Mouse (Mus musculus) activated CD4-positive, CD25-positive, alpha-beta regulatory T cell, adult 4 months (primary cell): ENCODE data around the gene Dnajb13. TPM values are rescaled to one million over a fixed set of nuclear protein-coding genes. Genes with fewer than 3 reads are reported as not detected.
"Not testable (repeated sequence)": the region's sequence is repeated elsewhere in the genome, so short reads cannot be mapped to it uniquely, and the experiment has no call there.

Experiments used
- ATAC-seq: one replicate; pipeline ENCODE4 v1.8.0; 2017
- polyA plus RNA-seq, 2 experiments: library from polyadenylated mRNA; unstranded; fragments of 100-300 nt; shearing (Covaris generic); gene quantifications; one replicate each; pipeline ENCODE4 v1.2.1; 2017

Gene Dnajb13
- polyA plus RNA-seq, 2 experiments from 2014 or later: 10.4 to 17.4 TPM

DNA sequence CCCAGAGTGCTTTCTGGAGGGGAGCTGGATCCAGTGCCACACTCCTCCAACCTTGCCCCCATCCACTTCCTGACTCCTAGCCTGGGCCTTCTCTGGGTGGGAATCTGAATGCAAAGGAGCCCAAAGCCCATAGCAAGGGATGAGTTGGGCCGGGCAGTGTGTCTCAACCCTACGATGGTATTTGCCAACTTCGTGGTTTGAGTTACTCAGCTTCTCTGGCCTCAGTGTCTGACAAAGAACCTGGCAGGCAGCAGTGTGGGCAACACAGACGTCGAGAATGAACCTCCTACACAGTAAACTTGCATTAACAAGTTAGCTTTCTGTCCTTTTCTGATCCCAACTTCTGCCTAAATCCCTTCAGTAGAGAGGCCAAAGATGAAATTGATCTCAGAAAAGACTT is 30.3 kb downstream of the Dnajb13 start:
- no peak for ATAC-seq

DNA sequence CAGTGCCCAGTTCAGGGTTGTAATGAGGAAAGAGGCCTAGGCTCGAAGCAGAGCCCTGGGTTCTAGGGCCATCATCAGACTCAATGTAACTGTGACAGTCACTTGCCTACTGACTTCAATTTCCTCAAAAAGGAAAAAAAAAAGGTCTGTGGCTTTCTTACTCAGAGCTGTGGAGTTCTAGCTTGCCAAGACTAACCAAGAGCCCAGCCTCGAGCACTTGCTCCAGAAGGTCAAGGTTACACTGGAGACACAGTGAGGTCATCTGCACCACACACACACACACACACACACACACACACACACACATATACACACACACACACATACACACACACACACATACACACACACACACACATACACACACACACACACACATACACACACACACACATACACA is 32.7 kb downstream of the Dnajb13 start:
- ATAC-seq: not testable (repeated sequence)

DNA sequence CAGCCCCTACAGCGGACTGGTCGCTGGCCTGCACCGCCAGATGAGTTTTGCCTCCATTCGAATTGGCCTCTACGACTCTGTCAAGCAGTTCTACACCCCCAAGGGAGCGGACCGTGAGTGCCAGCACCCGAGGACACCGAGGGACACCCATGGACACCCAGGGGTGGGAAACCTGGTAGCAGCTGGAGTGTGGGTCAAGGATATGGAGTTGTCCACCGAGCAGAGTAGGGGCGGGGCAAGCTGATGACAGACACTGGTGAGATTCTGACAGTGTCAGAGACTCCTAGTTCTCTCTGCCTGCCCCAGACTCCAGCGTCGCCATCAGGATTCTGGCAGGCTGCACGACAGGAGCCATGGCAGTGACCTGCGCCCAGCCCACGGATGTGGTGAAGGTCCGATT is 34.6 kb downstream of the Dnajb13 start:
- no peak for ATAC-seq

DNA sequence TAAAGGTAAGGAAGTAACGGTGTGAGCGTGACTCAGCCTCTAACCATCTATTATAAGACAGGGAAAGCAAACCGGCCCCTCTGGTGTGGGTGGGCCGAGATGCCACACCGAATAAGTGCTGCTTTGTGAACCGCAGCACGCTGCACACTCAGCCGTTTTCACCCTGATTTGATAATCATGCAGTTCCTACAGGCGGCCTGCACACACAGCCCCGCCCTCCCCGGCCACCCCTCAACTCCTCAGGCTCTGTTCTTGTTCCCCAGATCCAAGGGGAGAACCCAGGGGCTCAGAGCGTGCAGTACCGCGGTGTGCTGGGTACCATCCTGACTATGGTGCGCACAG is 35.0 kb downstream of the Dnajb13 start:
- ATAC-seq: no peak

DNA sequence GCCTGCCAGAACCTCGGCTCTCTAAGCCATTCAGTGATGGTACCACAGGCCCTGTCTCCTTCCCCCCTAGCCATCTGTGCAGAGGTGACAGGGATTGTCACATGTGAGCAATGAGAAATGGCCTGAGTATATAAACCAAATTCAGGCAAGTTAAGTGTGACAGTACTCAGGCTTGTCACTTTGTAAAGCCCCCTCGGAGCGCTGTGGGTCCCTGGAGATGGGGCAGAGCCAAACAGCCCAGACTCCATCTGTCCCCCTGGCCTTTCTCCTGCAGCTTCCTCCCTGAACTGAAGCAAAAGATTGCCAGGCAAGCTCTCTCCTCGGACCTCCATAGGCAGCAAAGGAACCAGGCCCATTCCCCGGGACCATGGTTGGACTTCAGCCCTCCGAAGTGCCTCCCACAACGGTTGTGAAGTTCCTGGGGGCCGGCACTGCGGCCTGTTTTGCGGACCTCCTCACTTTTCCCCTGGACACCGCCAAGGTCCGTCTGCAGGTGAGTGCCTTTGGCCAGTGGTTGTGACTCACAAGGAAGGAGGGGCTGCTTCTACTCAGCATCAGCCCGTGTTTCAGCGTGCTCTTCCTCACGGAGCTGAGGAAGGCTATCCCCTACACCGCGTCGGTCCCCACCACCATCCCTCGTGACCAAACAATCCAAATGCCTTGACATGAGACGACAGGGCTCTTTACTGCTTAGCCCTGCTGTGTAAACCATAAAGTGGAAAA is 35.5 kb downstream of the Dnajb13 start:
- ATAC-seq: no peak

DNA sequence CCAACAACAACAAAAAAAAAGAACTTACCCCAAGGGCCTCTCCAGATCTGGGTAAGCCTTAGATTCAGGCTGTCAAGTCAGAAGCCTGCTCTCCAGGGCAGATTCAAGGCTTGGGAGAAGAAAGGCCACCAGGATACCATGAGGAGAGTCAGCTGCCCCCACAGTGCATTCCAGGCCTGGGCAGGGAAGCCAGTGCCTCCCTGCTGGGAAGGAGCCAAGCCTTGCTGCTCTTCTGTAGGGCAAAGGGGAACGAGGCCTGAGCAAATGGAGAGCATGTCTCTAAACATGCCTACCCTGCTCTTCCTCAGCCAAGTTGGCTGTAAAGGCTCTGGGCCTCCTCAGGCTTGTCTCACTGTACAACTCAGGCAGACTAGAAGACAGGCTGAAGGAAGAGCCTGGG is 40.1 kb downstream of the Dnajb13 start:
- ATAC-seq: no peak

DNA sequence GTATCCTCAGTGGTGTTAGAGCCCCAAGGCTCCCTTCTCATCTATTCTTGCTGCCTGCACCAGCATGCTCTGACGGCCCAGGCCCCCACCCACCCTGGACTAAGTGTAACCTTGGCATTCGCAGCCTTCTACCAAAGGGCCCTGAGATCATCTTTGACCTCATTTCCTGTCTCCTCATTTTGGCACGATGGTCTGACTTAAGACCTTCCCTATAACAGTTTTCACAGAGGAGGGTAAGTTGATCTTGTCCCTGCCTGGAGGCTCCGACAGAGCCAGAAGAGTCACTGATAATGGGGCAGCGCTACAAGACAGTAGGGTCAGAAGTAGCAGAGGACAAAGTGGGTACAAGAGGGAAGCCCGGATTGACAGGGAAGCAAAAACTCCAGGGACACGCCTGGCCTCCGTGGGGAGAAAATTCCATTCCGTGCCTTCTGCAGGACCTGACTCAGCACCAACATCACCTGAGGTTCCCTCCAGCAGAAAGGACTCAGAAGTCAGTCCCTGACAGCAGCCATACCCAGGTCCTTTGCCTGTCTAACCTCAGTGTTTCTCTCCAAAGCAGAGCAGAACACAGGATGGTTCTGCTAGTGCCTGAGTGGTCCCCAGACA is 40.8 kb downstream of the Dnajb13 start:
- ATAC-seq: no peak

DNA sequence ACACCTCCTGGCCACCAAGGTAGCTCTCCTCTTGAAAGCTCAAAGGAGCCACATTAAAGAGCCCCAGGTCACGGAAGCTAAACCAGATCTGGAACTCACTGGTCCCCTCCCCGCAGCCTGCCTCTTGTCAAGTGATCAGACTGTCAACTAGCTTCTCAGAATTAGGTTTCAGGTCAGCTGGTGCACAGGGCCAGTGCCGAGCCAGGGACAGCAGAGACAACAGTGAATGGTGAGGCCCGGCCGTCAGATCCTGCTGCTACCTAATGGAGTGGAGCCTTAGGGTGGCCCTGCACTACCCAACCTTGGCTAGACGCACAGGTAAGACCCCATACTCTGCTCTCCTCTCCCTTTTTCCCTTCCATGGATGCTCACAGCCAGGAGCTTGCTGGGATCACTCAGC is 42.0 kb downstream of the Dnajb13 start, which contains the start of gene Ucp3:
TSS of gene Ucp3 (plus strand) at position 214 of the 400 bp plus-strand sequence.
- no peak for ATAC-seq

DNA sequence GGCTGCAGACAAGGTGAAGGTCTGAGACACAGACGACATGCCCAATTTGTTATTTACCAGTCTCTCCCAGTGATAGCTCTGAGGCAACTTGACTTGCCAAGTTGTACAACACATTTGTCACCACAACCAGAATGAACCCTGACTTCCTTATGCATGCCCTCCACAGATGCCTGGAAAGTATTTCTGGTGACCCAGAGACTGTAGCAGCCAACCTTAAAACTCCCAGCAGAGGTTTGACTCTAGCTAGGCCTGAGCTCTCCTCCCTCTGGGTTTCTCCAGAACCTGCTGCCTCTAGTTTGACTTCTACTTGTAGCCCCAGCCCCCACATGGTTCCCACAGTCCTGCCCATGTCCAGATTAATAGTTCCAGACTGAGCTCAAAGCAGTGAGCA is 43.4 kb downstream of the Dnajb13 start:
- ATAC-seq: no peak

DNA sequence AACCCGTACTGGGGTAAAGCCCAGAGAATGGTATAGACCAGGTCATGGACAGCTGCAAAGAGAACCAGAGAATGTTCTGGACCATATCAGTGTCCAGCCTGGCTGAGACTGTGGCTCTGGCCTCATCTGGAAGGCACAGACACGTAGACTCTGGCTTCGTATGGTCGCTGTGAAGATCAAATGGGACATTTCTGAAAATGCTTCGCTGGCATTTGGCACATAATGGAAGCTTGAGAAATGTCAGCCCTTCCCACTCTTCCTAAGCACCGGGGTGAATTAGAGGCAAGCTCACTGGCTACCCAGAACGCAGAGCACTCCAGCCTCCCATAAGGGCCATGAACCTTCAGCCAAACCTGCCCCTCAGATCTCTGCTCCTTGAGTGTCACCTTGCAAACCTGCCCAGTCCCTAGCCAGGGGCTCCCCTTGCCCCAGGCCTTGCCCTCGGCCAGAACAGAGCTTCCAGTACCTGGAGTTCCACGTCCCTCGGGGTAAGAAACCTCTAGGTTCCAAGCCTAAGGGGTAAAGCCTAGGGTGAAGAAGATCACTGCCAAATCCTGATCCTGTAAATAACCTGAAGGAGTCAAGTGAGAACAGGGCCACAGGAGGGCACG is 43.9 kb downstream of the Dnajb13 start:
- ATAC-seq: no peak

DNA sequence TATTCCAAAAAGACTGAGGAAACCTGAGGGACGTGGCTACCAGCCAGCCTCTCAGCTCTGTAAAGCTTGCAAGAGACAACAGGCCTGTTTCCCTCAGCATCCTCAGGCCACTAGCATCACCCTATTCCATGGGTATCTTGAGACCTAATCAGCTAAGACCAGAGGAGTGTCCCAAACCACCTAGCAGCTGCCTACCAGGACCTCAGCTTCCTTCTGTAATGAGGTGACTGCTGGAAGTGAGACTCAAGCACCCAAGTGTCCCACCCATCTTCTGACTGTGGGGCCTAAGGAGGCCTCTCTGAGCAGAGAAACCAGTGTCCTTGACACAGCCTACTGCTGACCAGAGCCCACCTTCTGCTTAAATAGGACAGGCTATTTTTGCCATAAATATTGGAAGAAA is 45.3 kb downstream of the Dnajb13 start:
- ATAC-seq: no peak

DNA sequence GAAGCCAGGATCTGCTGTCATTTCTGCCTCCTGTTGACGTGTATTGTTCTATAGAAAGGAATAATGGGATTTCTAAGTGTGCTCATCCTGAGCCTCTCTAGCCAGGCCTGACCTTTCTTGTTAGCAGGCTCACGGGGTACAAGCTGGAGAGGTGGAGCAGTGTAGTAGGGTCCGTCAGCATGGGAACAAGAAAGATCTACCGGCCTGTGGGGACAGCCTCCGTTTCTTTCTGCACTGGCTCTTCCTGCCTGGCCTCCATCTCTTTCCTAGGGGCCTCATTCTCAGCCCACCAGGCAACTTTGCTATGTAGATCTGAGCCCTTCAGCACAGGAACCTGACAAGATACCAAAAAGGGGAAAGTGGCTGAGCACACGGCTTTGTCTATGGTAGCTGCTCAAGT is 46.0 kb downstream of the Dnajb13 start:
- no peak for ATAC-seq

DNA sequence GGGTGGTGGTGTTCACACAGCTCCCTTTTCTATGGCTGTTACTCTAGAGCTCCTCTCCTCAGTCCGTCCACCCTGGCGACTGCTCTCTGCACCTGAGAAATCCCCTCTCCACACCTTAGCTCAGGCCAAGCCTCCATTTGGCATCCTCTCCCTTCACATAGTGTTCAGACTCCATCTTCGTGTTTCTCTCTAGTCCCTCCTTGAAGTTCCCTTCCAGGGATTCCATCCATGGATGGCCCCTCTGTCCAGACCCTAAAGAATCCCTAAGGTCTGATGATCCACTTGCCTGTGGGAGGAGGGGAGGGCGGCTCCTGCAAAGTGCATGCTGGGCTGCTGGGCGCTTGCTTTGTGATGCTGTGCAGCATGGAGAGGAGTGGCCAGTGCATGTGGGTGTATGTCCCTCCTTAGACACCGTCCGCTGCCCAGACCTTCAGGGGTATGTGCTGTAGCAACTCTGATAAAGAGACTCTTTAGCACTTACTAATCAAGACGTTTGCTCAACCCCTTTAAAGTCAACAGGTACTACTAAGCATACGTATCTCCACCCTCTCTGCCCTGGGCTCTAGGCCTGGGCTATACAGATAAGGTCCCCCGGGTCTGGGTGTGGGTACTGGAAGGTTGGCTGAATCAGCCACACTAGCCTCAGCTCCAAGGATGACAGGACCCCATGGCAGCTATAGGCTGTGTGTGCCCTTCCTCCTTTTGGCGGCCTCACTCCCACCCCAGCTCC is 47.8 kb downstream of the Dnajb13 start:
- no peak for ATAC-seq

DNA sequence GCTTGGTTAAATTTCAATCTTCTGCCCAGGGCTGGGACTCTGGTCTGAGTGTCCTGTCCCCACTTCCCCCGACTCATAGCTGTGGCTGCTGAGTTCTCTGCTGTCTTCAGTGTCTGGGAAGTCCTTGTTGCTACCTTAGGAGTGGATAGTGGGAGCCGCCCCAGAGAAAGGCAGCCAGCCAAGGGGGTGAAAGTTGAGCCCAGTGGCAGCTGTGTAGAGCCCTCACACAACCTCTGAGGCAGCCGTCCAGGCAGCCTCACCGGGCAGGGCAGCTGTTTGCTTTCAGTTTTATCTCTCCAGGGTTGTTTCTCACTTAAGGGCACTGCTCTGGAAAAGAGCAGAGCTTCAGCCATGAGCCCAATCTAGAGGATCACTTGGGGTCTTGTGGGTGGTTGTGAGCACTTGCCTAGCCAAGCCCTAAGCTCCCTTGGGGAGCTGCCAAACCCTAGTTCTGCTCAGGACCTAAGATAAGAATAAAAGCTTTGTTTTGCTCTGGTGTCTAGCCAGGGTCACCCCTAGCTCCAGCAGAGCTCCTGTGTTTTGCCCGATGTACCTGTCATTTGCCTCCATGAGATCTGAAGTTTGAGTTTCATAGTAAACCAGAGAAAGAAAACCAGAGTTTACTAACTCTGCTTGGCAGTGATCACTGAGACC is 49.0 kb downstream of the Dnajb13 start:
- ATAC-seq: no peak

DNA sequence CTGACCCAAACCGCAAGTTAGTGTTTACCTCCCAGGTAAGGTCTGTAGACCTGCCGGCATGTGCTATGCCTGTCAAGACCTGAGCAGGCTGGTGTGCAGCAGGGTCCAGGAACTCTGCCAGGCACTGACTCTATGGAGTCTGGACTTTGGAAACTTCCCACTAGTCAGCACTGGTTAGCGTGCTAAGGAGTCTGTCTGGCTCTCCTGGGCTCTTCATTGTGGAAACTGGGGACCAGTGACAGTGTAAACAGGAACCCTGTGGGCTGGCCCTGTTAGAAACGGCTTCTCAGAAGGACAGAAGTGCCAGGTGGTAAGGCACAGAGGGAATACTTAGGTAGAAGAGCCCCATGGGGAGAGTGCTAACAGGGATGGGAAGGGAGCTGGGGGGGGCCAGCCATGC is 49.5 kb downstream of the Dnajb13 start:
- no peak for ATAC-seq

DNA sequence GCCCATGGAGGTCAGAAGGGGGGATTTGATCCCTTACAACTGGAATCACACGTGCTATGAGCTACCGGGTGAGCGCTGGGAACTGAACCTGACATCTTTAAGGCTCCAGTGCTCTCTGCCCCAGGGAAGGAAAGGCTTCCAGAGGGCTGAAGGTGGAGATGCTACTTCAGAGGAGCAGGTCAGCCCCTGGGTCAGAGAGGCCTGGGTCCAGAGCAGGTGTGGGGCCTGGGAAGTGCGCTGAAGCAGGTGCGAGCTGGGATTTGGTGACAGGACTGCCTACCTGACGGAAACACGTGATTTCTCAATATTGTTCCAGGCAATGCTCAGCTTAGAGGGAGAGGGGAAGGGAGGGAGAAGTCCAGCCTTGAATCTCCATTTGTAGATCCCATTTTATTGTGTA is 50.5 kb downstream of the Dnajb13 start:
- no peak for ATAC-seq

DNA sequence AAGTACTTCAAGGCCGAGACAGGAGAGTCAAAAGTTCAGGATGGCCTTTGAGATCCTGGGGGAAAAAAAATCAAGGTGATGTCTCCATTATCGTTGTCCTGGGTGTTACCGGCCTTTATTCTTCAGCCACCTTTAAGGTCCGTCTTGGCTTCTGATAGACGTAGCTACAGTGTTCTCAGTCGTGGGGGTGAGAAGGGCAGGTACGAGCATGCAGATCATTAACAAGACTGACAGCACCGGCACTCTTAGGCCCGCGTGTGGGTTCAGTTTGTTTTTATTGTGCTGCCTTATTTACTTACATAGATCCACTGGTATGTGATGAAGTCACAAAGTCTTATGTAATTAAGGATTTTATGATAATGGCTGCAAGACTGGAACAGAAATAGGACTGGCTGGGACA is 51.0 kb downstream of the Dnajb13 start:
- no peak for ATAC-seq

DNA sequence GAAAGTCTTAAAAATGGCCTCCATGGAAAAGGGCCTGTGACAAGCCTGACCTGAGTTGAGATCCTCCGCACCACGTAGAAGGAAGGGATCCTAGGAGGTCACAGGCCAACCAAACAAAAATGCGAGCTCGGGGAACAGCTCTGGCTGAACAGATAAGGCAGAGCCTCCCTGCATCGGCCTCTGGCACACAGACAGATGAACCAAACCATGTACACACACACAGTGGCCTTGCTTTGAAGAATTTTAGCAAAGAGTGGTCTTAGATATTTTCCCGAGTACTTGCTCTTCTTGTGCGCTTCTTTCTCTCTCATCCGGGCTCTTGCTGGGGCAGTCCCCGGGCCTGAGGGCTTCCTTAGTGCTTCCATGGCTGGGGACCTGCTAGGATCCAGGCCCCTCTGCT is 51.6 kb downstream of the Dnajb13 start:
- no peak for ATAC-seq

DNA sequence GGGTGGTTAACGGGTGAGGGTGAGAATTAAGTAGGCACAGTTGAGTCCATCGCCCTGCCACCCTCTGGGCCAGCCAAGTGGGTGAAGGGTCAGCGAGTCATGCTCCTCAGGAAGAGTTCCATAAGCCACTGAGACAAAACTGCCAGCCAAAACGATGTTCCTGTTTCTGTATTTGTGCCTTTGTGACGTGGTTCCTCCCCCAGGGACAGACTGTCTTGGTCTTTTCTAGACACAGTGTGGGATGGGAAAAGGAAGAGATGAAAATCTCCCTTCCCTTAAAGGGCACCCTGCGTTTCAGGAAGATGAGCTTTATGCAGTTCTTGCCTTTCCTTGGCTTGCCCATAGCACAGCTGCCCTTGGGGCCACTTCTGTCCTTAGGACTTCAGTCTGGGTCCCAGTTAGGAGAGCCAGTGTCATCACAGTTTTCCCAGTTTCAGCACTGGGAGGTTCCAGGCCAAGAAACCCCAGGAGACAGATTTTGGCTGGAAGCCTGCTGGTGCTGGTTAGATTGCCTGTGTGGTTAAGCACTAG is 53.1 kb downstream of the Dnajb13 start:
- no peak for ATAC-seq

DNA sequence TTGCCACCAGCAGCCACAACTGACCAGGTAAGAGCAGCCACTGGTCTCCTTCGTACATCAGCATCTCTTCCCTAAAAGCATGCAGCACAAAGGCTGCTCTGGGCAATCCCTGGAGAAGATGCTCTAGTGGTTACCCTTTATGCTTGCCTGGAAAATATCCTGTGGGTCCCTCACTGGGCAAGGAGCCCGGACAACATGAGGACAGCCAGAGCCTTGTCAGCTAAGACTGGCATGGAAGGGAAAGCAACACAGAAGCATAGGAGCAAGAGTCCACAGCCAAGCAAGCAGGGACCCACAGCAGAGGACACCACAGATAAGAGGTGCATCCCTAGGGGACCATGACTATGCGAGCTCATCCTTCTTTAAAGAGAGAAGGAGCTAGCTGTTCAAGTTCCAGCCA is 54.9 kb downstream of the Dnajb13 start:
- no peak for ATAC-seq

DNA sequence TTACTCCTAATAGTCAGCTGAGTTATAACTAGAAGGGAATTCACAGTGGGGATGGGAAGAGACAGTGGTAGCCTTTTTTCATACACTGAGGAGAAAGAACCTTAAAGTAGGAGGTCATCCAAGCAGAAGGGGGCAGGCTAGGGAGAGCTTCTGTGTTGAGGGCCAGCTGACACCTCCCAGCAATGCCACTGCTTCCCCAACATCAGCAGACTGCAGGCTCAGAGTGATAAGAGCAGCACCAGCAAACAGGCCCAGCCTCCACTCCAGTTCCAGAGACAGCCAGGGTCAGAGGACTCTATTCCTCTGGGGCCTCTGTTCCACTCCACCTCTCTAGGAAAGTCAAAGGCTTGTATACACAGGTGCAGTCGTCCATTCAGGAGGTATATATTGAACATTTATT is 56.6 kb downstream of the Dnajb13 start:
- ATAC-seq: no peak
